Mouse (Mus musculus) heart, postnatal 25 days (tissue): Measurements from ENCODE around the gene Dedd2. TPM values are rescaled to one million over a fixed set of nuclear protein-coding genes. Genes with fewer than 3 reads are reported as not detected.

Experiments used
- DNase-seq: peaks from one replicate; pipeline ENCODE4 v3.0.0; 2022; ENCODE audit warnings: low spot score
- intact Hi-C: fragments of 180-260 bp; cut with DNase I; formaldehyde crosslinking; loops from one replicate; pipeline ENCODE4 v1.15.1; 2025
- total RNA-seq, 2 experiments: library from RNA; stranded (reverse); gene quantifications; 2 replicates each; pipeline ENCODE4 v1.2.3; 2021

Gene Dedd2
- total RNA-seq, 2 experiments from 2014 or later, result 13.6 to 20.2 TPM

GRCm38 (mm10) chr7:25248018-25248647, 27.7 kb upstream of the Dedd2 start:
- intact Hi-C loops, result loop anchor here (2.0 kb wide), 1 partner anchor 31 kb away; no protein-coding TSS in a partner anchor
- no peak for DNase-seq

DNA sequence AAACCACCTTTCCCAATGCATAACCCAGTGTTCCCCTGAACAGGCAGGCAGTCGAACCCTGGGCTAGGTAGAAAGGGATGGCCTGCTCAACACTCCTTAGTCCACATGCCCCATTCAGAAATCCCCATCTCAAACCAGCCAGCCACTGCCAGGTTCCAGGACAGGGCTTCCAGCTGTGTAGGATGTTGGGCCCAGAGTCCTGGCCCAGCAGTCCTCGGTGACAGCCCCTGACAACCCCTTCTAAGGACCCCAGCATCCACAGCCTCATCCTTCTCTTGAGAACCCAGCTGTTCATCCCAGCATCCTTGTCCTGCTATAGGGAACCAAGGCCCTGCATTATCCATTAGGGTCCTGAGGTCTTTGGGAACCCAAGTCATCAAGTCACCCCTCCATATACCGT, 27.1 kb upstream of the Dedd2 start:
- DNase-seq, result no peak
- intact Hi-C loops, result no loop called here

DNA sequence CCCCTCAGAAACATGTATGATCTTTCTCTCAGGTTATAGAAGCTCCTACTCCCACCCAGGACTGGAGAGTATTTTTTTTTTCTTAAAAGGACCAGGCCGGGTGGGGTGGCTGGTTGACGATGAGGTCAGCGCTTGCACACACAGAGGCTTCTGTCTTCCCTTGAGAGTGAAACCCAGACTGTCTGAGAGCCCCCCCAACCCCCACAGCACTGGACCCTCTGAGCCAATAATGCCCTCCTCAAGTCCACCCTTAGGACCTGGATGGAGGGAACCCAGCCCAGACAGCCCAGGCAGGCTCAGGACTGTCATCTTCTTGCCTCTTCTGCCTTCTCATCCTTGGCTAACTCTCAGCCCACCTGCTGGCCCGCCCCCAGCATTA, 26.3 kb upstream of the Dedd2 start:
- intact Hi-C loops, result no loop called here
- no peak for DNase-seq

GRCm38 (mm10) chr7:25246079-25246758, 25.8 kb upstream of the Dedd2 start:
- no peak for DNase-seq
- intact Hi-C loops, result no loop called here

GRCm38 (mm10) chr7:25244562-25245369, 24.4 kb upstream of the Dedd2 start:
- no peak for DNase-seq
- intact Hi-C loops, result loop anchor here (5.0 kb wide), 2 partner anchors 88 to 138 kb away; no protein-coding TSS in a partner anchor

DNA sequence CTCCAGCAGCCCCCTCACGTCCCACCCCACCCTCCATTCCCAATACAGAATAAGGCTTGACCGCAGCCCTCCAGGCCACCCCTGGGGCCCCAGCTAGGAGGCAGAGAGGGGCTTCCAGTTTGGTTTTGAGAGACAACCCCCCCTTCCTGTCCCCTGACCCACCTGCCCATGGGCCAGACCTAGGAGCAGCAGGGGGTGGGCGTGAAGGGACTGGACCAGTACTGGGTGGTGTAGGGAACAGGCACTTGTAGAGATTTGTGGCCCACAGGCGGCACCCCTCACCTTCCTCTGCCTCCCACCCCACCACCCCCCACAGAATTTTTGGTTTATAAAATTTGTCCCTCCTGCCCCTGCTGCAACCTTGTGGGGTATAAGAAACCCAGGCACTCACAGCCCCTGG, 22.9 kb upstream of the Dedd2 start:
- intact Hi-C loops, result loop anchor here (5.0 kb wide), 2 partner anchors 89 to 139 kb away; no protein-coding TSS in a partner anchor
- DNase-seq, result no peak

DNA sequence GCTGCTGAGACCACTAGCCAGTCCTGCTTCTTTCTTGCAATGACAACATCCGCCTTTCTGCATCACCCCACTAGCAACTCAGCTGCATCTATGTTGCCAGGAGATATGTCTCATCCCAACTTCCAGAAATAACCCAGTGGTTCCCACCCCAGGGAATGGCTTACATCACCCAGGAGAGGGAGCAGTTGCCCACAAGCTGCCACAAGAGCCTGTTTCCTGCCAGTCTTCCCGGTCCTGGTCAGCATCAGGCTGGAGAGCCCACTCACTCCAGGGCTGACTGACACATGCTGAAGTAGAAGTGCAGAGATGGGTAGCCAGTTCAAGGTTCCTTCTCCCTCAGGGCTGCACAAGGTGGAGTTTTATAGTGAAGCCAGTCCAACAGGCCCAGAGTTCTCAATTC, 20.6 kb upstream of the Dedd2 start:
- DNase-seq, result peak; percentile 44
- intact Hi-C loops, result loop anchor here (2.0 to 5.0 kb wide), 3 partner anchors 76 to 141 kb away; partner anchors contain the start of gene Megf8

- DNase-seq, result no peak
- intact Hi-C loops, result loop anchor here (1.0 to 5.0 kb wide), 4 partner anchors 38 to 142 kb away; partner anchors contain the start of gene Megf8
These were observed 20.2 kb upstream of the Dedd2 start for GRCm38 (mm10) chr7:25240631-25241030.

- DNase-seq, result peak; percentile 77
- intact Hi-C loops, result loop anchor here (1.0 kb wide), 1 partner anchor 10 kb away; no protein-coding TSS in a partner anchor
These were observed 18.6 kb upstream of the Dedd2 start for GRCm38 (mm10) chr7:25238829-25239623.

GRCm38 (mm10) chr7:25238015-25238706, 17.7 kb upstream of the Dedd2 start:
- intact Hi-C loops, result no loop called here
- DNase-seq, result peak; percentile 89

DNA sequence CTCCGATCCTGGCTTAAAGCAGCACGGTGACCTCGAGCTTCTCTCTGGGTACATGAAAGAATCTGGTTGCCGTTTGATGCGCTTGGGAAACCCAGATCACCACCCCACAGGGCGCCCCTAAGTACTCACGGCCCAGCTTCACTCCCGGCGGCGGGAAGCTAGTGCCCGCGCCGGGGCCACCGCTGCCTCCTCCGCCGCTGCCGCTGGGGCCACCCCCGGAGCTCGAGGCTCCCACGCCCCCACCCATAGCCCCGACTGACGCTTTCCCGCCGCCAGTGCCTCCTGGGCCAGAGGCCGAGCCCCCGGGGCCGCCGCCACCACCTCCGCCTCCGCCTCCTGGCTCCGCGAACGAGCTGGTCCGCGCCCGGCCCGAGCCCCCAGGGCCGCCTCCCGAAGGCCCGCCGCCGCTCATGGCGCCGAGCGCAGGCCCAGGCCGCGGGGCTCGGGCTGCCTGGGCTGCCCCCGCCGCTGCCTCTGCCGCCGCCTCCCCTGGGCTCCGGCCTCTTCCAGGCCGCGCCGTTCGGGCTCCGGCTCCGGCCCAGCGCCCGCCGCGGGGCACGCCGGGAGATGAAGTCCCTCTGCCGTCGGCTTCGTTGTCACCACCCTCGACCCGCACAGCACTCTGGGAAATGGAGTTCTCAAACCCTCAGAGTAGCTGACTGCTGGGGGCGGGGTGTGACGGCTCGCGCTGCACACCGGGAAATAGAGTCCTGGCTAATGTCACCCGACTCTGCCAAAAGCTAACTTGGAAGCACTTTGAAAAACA, 17.0 kb upstream of the Dedd2 start, which contains the start of gene Gsk3a:
Gsk3a (minus strand) TSS at position 603 of the 766 bp plus-strand sequence.
- intact Hi-C loops, result loop anchor here (2.0 kb wide), 1 partner anchor 15 kb away; no protein-coding TSS in a partner anchor
- peak; percentile 97 for DNase-seq

DNA sequence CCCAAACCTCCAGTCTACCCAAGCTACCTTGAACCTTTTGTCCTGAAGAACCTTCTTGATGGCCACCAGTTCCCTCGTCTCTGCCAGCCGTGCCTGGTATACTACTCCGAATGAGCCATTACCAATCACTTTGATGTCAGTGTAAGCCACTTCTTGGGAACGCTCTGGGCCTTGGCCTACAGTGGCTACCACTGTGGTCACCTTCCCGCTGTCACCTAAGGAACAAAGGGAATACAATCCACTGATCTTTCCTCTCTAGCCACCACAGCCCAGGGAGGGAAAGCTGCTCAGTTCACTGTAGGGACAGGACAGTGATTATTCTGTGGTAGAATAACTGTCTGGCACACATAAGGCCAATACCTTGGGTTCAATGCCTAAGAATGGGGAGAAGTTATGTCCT, 15.1 kb upstream of the Dedd2 start:
- intact Hi-C loops, result no loop called here
- no peak for DNase-seq

DNA sequence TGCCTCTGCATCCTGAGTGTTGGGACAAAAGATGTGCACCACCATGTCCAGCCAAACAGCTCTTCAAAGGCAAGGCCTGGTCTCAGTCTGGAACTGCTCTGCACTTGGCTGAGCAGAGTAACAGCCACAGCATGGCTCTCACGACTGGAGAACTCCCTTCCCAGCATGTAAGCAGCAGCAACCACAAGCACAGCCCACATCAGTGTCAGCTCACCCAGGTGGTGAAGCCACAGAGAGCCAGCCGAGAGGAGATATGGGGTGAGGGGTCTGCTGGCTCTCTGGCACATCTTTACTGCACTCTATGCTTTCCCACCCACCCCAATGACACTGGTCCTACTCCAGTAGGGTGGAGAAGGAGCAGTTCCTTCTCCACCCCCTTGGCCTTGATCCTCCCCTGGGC, 12.6 kb upstream of the Dedd2 start:
- intact Hi-C loops, result no loop called here
- DNase-seq, result no peak

DNA sequence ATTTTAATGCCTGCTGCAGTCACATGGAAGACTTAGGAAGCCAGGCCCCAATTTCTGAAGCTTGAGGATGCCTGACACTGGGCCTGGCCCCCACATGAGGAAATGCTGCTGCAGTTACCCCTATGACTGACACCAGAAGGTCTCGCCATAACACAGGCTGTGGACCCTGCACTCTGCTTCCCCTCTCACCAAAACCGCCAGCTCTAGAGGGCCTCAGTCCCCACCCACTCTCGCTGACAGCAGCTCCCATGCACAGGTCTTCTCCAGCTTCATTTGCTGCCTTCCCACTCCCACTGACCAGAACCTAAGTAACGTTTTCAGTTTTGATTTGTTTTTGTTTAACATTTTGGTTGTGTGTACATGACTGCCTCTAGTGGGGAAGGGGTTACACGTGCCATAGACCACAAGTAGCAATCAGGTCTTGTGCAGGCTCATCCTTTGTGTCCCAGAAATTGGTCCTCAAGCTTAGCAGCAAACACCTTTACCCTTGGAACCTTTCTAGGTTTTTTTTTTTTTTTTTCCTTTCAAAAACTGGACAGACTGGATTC, 11.8 kb upstream of the Dedd2 start:
- DNase-seq, result no peak
- intact Hi-C loops, result no loop called here

GRCm38 (mm10) chr7:25230690-25231285, 10.4 kb upstream of the Dedd2 start:
- DNase-seq, result no peak
- intact Hi-C loops, result no loop called here

GRCm38 (mm10) chr7:25227523-25228300, 7.3 kb upstream of the Dedd2 start:
- intact Hi-C loops, result no loop called here

More at GRCm38 (mm10) chr7:25227523-25228300, 7.3 kb upstream of the Dedd2 start:
- no peak for DNase-seq
